Mouse (Mus musculus): ENCODE results near the gene Olfr96. TPM values are rescaled to one million over a fixed set of nuclear protein-coding genes. Genes with fewer than 3 reads are reported as not detected.

Olfr96 gene
- total RNA-seq (2021), result not detected
- long read RNA-seq, experiment 1, result 0 reads
- long read RNA-seq, experiment 2, result 0 reads

DNA sequence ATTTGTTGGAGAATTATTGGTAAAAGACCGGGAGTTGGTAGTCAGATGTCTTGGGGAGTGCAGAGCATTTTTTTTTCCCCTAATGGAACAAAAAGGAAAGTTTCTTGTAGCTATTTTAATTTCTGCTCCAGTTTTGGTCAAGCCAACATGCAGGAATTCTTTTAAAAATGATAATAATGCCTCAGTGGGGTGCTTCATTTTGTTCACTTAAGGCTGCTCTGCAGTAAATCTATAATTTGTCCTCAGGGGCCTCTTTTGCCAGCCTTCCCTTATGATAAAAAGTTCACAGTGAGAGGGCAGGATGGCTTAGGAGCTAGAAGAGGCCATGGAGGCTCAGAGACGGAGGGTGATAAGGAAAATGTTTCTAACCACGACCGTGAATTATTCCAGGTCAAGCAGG is at the start of gene Olfr96:
TSS of gene Olfr96 (plus strand) at position 301 of the 400 bp plus-strand sequence.
- no peak for TF ChIP-seq CTCF (conservative IDR thresholded peaks at IDR 0.05)
- DNase-seq (ENCODE audit: low spot score in 2 of 2), result no peak
- no peak within 1 kb of the TSS for H3K27ac ChIP-seq
- no peak within 1 kb of the TSS for H3K4me3 ChIP-seq

DNA sequence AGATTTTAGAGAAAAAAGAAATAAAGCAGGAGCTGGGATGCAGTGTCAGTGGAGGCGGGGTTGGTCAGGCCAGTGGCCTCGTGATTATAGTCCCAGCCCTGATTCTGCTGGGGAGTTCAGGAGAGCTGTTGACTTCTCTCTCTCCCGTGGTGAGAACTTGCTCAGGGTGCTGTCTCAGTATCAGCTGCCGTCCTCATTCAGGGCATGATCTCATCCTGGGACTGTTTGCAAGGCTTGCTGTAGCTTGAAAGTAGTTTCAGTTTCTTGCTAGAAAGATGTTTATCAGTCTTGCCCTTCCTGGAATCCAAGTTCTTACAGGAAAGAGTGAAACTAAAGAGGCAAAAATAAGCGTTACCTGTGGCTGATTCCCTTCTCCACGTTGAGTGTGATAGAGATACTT is 34.5 kb upstream of the Olfr96 start:
- Histone ChIP-seq H3K27ac (no peak overlapping the region), H3K4me3 (no peak overlapping the region)
- no peak for DNase-seq (ENCODE audit: low spot score in 2 of 2)
- no peak for TF ChIP-seq CTCF (conservative IDR thresholded peaks at IDR 0.05)

- Histone ChIP-seq H3K27ac (no peak overlapping the region), H3K4me3 (no peak overlapping the region)
- TF ChIP-seq CTCF (conservative IDR thresholded peaks at IDR 0.05), result no peak
- peak; percentile 14 to 42 for DNase-seq (ENCODE audit: low spot score in 2 of 2)
Observed at GRCm38 (mm10) chr17:37190711-37191110, 29.2 kb upstream of the Olfr96 start.

GRCm38 (mm10) chr17:37193032-37193431 is 26.9 kb upstream of the Olfr96 start:
- Histone ChIP-seq H3K27ac (no peak overlapping the region), H3K4me3 (no peak overlapping the region)
- no peak for TF ChIP-seq CTCF (conservative IDR thresholded peaks at IDR 0.05)
- DNase-seq (ENCODE audit: low spot score in 2 of 2), result no peak

DNA sequence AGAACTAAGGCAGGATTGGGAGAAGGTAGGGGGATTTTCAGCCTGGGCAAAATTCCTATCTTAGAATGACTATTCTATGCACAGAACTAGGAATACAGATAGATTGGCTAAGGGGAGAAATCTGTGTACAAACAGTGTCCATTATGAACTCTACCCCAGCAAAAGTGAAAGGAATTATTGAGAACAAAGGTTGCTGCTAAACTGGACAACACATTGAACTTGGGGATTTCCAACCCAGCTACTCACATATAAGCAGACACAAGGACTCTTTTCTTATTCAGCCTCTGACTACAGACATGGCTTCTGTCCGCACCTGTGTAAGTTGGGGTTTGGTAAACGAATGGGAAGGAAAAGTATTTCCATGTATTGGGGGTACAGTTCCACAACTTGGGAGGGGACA is 26.3 kb upstream of the Olfr96 start, which contains the start of gene Ubd:
TSS of gene Ubd (plus strand) at position 237 of the 400 bp plus-strand sequence.
- no peak for TF ChIP-seq CTCF (conservative IDR thresholded peaks at IDR 0.05)
- no peak for DNase-seq (ENCODE audit: low spot score in 2 of 2)
- no peak within 1 kb of the TSS for H3K4me3 ChIP-seq
- no peak within 1 kb of the TSS for H3K27ac ChIP-seq

DNA sequence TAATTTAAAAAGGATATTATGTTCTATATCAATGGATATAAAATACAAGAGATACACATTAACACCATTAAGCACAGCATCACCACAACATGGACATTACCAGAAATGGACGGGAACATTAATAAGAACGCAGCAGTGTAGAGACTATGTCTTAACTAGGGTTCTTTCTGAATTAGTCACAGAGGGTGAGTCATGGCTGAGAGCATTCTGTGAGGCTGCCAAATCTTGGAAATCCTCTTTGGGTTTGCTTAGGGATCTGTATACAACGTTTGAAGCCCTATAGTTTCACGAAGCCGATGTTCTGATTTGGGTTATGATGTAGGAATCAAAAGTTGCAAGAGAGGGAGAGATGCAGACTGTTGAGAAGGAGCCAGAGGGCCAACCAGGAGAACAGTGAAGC is 25.2 kb upstream of the Olfr96 start:
- Histone ChIP-seq H3K4me3 (no peak overlapping the region), H3K27ac (no peak overlapping the region)
- TF ChIP-seq CTCF (conservative IDR thresholded peaks at IDR 0.05), result no peak
- DNase-seq (ENCODE audit: low spot score in 2 of 2), result peak in 1 of 2 experiments; percentile 30

GRCm38 (mm10) chr17:37196845-37197724 is 22.9 kb upstream of the Olfr96 start:
- Histone ChIP-seq H3K27ac (no peak overlapping the region), H3K4me3 (peak overlapping the region; percentile 58)
- DNase-seq (ENCODE audit: low spot score in 2 of 2), result no peak
- TF ChIP-seq CTCF (conservative IDR thresholded peaks at IDR 0.05), result peak; percentile 8; the same call in 1 of the 2 replicates

DNA sequence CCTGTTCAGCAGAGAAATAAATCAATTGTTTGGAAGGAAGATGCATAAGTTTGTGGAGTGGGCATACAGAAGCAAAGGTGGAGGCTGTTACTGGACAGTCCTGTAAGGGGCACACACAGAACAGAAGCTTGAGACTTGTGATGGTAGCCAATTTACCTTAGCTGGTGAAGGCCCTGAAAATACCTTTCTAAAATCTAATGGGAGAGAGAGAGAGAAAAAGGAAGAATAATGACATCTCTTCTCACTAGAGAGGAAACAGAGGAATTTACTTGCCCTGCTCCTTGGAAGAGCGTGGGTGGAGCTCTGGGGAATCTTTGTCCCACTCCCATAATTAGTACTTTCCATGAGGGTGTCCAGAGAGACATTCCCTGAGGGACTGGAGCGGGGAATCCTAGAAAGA is 19.1 kb upstream of the Olfr96 start, which contains the start of gene Olfr94:
TSS of gene Olfr94 (minus strand) at position 101 of the 400 bp plus-strand sequence.
- Histone ChIP-seq H3K27ac (no peak within 1 kb of the TSS), H3K4me3 (no peak within 1 kb of the TSS)
- no peak for DNase-seq (ENCODE audit: low spot score in 2 of 2)
- no peak for TF ChIP-seq CTCF (conservative IDR thresholded peaks at IDR 0.05)

DNA sequence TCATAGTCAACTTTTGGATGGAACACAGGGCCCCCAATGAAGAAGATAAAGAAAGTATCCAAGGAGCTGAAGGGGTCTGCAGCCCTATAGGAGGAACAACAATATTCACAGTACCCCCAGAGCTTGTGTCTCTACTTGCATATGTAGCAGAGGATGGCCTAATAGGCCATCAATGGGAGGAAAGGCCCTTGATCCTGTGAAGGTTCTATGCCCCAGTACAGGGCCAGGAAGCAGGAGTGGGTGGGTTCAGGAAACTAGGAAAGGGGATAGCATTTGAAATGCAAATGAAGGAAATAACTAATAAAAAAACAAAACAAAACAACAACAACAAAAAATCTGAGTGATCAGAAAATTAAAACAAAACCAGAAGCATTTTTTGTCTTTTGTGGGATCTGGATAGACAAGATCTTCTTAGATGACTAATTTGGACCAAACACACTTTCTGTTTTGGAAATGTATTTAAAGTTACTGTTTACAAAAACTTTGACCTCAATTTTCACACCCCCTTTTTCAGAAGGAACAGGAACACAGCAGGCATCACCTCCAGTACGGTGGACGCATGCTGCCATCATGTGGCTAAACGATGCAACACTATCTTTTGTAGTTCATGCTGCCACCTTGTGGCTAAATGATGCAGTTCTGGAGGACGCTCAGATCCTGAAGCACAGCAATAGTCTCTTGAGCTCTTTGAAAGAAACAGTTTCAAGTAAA is 16.6 kb upstream of the Olfr96 start:
- TF ChIP-seq CTCF (conservative IDR thresholded peaks at IDR 0.05), result peak; percentile 100
- Histone ChIP-seq H3K27ac (no peak overlapping the region), H3K4me3 (no peak overlapping the region)
- DNase-seq (ENCODE audit: low spot score in 2 of 2), result peak; percentile 75 to 84

GRCm38 (mm10) chr17:37203917-37204236 is 16.1 kb upstream of the Olfr96 start:
- no peak overlapping the region for H3K4me3 ChIP-seq
- TF ChIP-seq CTCF (conservative IDR thresholded peaks at IDR 0.05), result no peak
- no peak for DNase-seq (ENCODE audit: low spot score in 2 of 2)
- no peak overlapping the region for H3K27ac ChIP-seq

- no peak for DNase-seq (ENCODE audit: low spot score in 2 of 2)
- H3K4me3 ChIP-seq, result peak overlapping the region; percentile 3; the same call in 1 of the 2 replicates
Observed at GRCm38 (mm10) chr17:37210884-37211768, 8.8 kb upstream of the Olfr96 start.

DNA sequence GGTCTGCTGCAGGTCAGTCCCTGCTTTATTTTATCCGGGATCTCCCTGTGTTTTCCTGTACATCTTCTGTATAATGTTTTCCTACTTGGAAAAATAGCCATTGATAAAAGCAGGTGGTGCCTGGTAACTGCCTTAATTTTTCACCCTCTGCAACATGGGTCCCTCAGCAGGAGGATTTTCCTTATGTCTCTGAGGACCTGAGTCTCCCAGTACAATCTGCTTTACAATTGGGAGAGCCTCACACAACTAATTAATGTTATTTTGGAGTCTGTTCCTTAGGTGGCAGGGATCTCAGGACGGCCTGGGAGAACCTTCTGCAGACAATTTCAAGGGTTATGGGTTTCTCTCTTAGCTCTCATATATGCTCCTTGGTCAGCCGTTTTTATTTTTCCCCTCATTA is 6.9 kb upstream of the Olfr96 start, which contains the start of gene Olfr95:
TSS of gene Olfr95 (minus strand) at position 101 of the 400 bp plus-strand sequence.
- DNase-seq (ENCODE audit: low spot score in 2 of 2), result no peak
- Histone ChIP-seq H3K27ac (no peak within 1 kb of the TSS), H3K4me3 (no peak within 1 kb of the TSS)
- TF ChIP-seq CTCF (conservative IDR thresholded peaks at IDR 0.05), result no peak

More at GRCm38 (mm10) chr17:37210884-37211768, 8.8 kb upstream of the Olfr96 start:
- H3K27ac ChIP-seq, result no peak overlapping the region
- no peak; the same call in 1 of the 2 replicates for TF ChIP-seq CTCF (conservative IDR thresholded peaks at IDR 0.05)
